Mouse (Mus musculus): ENCODE results near the gene Pdzd8.
A peak's percentile ranks its signal among the peaks of the same experiment; 100 is the strongest.

Pdzd8 gene

GRCm38 (mm10) chr19:59273190-59273589, 72.4 kb downstream of the Pdzd8 start:
- no peak for DNase-seq (ENCODE audit: low spot score)

GRCm38 (mm10) chr19:59267417-59267963, 78.1 kb downstream of the Pdzd8 start:
- DNase-seq (ENCODE audit: low spot score) = peak; percentile 92

GRCm38 (mm10) chr19:59265907-59266306, 79.7 kb downstream of the Pdzd8 start:
- no peak for DNase-seq (ENCODE audit: low spot score)

- no peak for DNase-seq (ENCODE audit: low spot score)
Measured at GRCm38 (mm10) chr19:59264838-59265532, 80.6 kb downstream of the Pdzd8 start.

- no peak for DNase-seq (ENCODE audit: low spot score)
Measured at GRCm38 (mm10) chr19:59263171-59263570, 82.4 kb downstream of the Pdzd8 start.

- no peak for DNase-seq (ENCODE audit: low spot score)
Measured at GRCm38 (mm10) chr19:59261604-59262003, 84.0 kb downstream of the Pdzd8 start.

- DNase-seq (ENCODE audit: low spot score) = no peak
Measured at GRCm38 (mm10) chr19:59260718-59261442, 84.7 kb downstream of the Pdzd8 start, which contains the start of gene Slc18a2. Slc18a2 (plus strand) TSS chr19:59260896.

GRCm38 (mm10) chr19:59259633-59260032, 85.9 kb downstream of the Pdzd8 start:
- DNase-seq (ENCODE audit: low spot score) = no peak

- DNase-seq (ENCODE audit: low spot score) = no peak
Measured at GRCm38 (mm10) chr19:59252651-59253050, 92.9 kb downstream of the Pdzd8 start.

GRCm38 (mm10) chr19:59248553-59249286, 96.9 kb downstream of the Pdzd8 start:
- no peak for DNase-seq (ENCODE audit: low spot score)

- no peak for DNase-seq (ENCODE audit: low spot score)
Measured at GRCm38 (mm10) chr19:59248144-59248543, 97.4 kb downstream of the Pdzd8 start.

Measured in MN1 (cell line).